Mouse (Mus musculus): ENCODE results near the gene Bhmt2. TPM values are rescaled to one million over a fixed set of nuclear protein-coding genes. Genes with fewer than 3 reads are reported as not detected.

Bhmt2 gene
- under 1 TPM; 0.14 to 0.20 TPM for total RNA-seq (2021)

- DNase-seq (ENCODE audit: extremely low spot score in 1 of 2, low spot score in 1 of 2), result no peak
Observed at GRCm38 (mm10) chr13:93674131-93674561, at the start of gene Bhmt2, which contains the start of gene Dmgdh. Bhmt2 (minus strand) TSS chr13:93674302. Dmgdh (plus strand) TSS chr13:93674433.

GRCm38 (mm10) chr13:93723455-93723854 lies 49.4 kb upstream of the Bhmt2 start:
- DNase-seq (ENCODE audit: extremely low spot score in 1 of 2, low spot score in 1 of 2), result no peak

- no peak for DNase-seq (ENCODE audit: extremely low spot score in 1 of 2, low spot score in 1 of 2)
Observed at GRCm38 (mm10) chr13:93721916-93722315, 47.8 kb upstream of the Bhmt2 start.

GRCm38 (mm10) chr13:93718948-93719347 lies 44.8 kb upstream of the Bhmt2 start:
- DNase-seq (ENCODE audit: extremely low spot score in 1 of 2, low spot score in 1 of 2), result peak; percentile 65 to 90

GRCm38 (mm10) chr13:93717113-93717512 lies 43.0 kb upstream of the Bhmt2 start:
- DNase-seq (ENCODE audit: extremely low spot score in 1 of 2, low spot score in 1 of 2), result no peak

GRCm38 (mm10) chr13:93713826-93714225 lies 39.7 kb upstream of the Bhmt2 start:
- DNase-seq (ENCODE audit: extremely low spot score in 1 of 2, low spot score in 1 of 2), result no peak

GRCm38 (mm10) chr13:93712362-93712761 lies 38.3 kb upstream of the Bhmt2 start:
- no peak for DNase-seq (ENCODE audit: extremely low spot score in 1 of 2, low spot score in 1 of 2)

- DNase-seq (ENCODE audit: extremely low spot score in 1 of 2, low spot score in 1 of 2), result no peak
Observed at GRCm38 (mm10) chr13:93711226-93711625, 37.1 kb upstream of the Bhmt2 start.

GRCm38 (mm10) chr13:93710325-93710724 lies 36.2 kb upstream of the Bhmt2 start:
- DNase-seq (ENCODE audit: extremely low spot score in 1 of 2, low spot score in 1 of 2), result no peak

GRCm38 (mm10) chr13:93707271-93707670 lies 33.2 kb upstream of the Bhmt2 start:
- DNase-seq (ENCODE audit: extremely low spot score in 1 of 2, low spot score in 1 of 2), result no peak

- DNase-seq (ENCODE audit: extremely low spot score in 1 of 2, low spot score in 1 of 2), result no peak
Observed at GRCm38 (mm10) chr13:93705697-93706096, 31.6 kb upstream of the Bhmt2 start.

- DNase-seq (ENCODE audit: extremely low spot score in 1 of 2, low spot score in 1 of 2), result no peak
Observed at GRCm38 (mm10) chr13:93698866-93699265, 24.8 kb upstream of the Bhmt2 start.

GRCm38 (mm10) chr13:93690821-93691220 lies 16.7 kb upstream of the Bhmt2 start:
- no peak for DNase-seq (ENCODE audit: extremely low spot score in 1 of 2, low spot score in 1 of 2)

GRCm38 (mm10) chr13:93689566-93689965 lies 15.5 kb upstream of the Bhmt2 start:
- no peak for DNase-seq (ENCODE audit: extremely low spot score in 1 of 2, low spot score in 1 of 2)

GRCm38 (mm10) chr13:93687321-93687720 lies 13.2 kb upstream of the Bhmt2 start:
- DNase-seq (ENCODE audit: extremely low spot score in 1 of 2, low spot score in 1 of 2), result no peak

- no peak for DNase-seq (ENCODE audit: extremely low spot score in 1 of 2, low spot score in 1 of 2)
Observed at GRCm38 (mm10) chr13:93685226-93685625, 11.1 kb upstream of the Bhmt2 start.

GRCm38 (mm10) chr13:93683336-93683735 lies 9.2 kb upstream of the Bhmt2 start:
- DNase-seq (ENCODE audit: extremely low spot score in 1 of 2, low spot score in 1 of 2), result no peak

GRCm38 (mm10) chr13:93676864-93677263 lies 2.8 kb upstream of the Bhmt2 start:
- DNase-seq (ENCODE audit: extremely low spot score in 1 of 2, low spot score in 1 of 2), result no peak

GRCm38 (mm10) chr13:93673296-93673695 lies 806 bp downstream of the Bhmt2 start:
- no peak for DNase-seq (ENCODE audit: extremely low spot score in 1 of 2, low spot score in 1 of 2)

- no peak for DNase-seq (ENCODE audit: extremely low spot score in 1 of 2, low spot score in 1 of 2)
Observed at GRCm38 (mm10) chr13:93672371-93672770, 1.7 kb downstream of the Bhmt2 start.

GRCm38 (mm10) chr13:93667586-93667985 lies 6.5 kb downstream of the Bhmt2 start:
- no peak for DNase-seq (ENCODE audit: extremely low spot score in 1 of 2, low spot score in 1 of 2)

GRCm38 (mm10) chr13:93657941-93658340 lies 16.2 kb downstream of the Bhmt2 start:
- DNase-seq (ENCODE audit: extremely low spot score in 1 of 2, low spot score in 1 of 2), result no peak

- DNase-seq (ENCODE audit: extremely low spot score in 1 of 2, low spot score in 1 of 2), result no peak
Observed at GRCm38 (mm10) chr13:93653382-93653781, 20.7 kb downstream of the Bhmt2 start.
